Mouse (Mus musculus) cerebellum, adult 18-20 months (tissue): Measurements from ENCODE around the gene Zcchc7.
A peak's percentile ranks its signal among the peaks of the same experiment; 100 is the strongest.
"Not testable (repeated sequence)": the region's sequence is repeated elsewhere in the genome, so short reads cannot be mapped to it uniquely, and the experiment has no call there.

Experiments used
- DNase-seq, 2 experiments: peaks; one replicate each; pipeline ENCODE4 v3.0.0; 2021

Zcchc7 gene

GRCm38 (mm10) chr4:44755553-44756133 lies at the start of gene Zcchc7:
Gene Zcchc7 (plus strand): TSS chr4:44755877.
- no peak for DNase-seq

- DNase-seq = no peak
These were observed 49.7 kb upstream of the Zcchc7 start for GRCm38 (mm10) chr4:44705967-44706366.

- no peak for DNase-seq
These were observed 48.8 kb upstream of the Zcchc7 start for GRCm38 (mm10) chr4:44706865-44707264.

- no peak for DNase-seq
These were observed 47.4 kb upstream of the Zcchc7 start for GRCm38 (mm10) chr4:44708311-44708710.

GRCm38 (mm10) chr4:44709091-44709695 lies 46.5 kb upstream of the Zcchc7 start:
- DNase-seq = no peak

GRCm38 (mm10) chr4:44709740-44710700 lies 45.7 kb upstream of the Zcchc7 start, which contains the start of gene Pax5:
Gene Pax5 (minus strand): TSS chr4:44710487.
- DNase-seq = no peak

GRCm38 (mm10) chr4:44710701-44711097 lies 45.0 kb upstream of the Zcchc7 start:
- DNase-seq = no peak

GRCm38 (mm10) chr4:44711136-44711900 lies 44.4 kb upstream of the Zcchc7 start:
- DNase-seq = no peak

- peak in 1 of 2 experiments; percentile 12 for DNase-seq
These were observed 43.5 kb upstream of the Zcchc7 start for GRCm38 (mm10) chr4:44712051-44712700.

- peak in 1 of 2 experiments; percentile 20 for DNase-seq
These were observed 42.7 kb upstream of the Zcchc7 start for GRCm38 (mm10) chr4:44712786-44713553.

GRCm38 (mm10) chr4:44713554-44714051 lies 42.1 kb upstream of the Zcchc7 start:
- DNase-seq = no peak

GRCm38 (mm10) chr4:44714111-44714621 lies 41.5 kb upstream of the Zcchc7 start:
- no peak for DNase-seq

GRCm38 (mm10) chr4:44715621-44716160 lies 40.0 kb upstream of the Zcchc7 start:
- no peak for DNase-seq

- no peak for DNase-seq
These were observed 39.3 kb upstream of the Zcchc7 start for GRCm38 (mm10) chr4:44716391-44716790.

- no peak for DNase-seq
These were observed 38.0 kb upstream of the Zcchc7 start for GRCm38 (mm10) chr4:44717676-44718075.

GRCm38 (mm10) chr4:44720046-44720445 lies 35.6 kb upstream of the Zcchc7 start:
- no peak for DNase-seq

- DNase-seq = no peak
These were observed 34.4 kb upstream of the Zcchc7 start for GRCm38 (mm10) chr4:44721237-44721636.

- no peak for DNase-seq
These were observed 15.2 kb upstream of the Zcchc7 start for GRCm38 (mm10) chr4:44740471-44740870.

- DNase-seq = peak; percentile 89 to 95
These were observed 666 bp downstream of the Zcchc7 start for GRCm38 (mm10) chr4:44756134-44756951.

- not testable (repeated sequence) for DNase-seq
These were observed 1.5 kb downstream of the Zcchc7 start for GRCm38 (mm10) chr4:44757131-44757530.
